ENCODE assay signal across 8 mouse cellular contexts in the genomic region with DNA sequence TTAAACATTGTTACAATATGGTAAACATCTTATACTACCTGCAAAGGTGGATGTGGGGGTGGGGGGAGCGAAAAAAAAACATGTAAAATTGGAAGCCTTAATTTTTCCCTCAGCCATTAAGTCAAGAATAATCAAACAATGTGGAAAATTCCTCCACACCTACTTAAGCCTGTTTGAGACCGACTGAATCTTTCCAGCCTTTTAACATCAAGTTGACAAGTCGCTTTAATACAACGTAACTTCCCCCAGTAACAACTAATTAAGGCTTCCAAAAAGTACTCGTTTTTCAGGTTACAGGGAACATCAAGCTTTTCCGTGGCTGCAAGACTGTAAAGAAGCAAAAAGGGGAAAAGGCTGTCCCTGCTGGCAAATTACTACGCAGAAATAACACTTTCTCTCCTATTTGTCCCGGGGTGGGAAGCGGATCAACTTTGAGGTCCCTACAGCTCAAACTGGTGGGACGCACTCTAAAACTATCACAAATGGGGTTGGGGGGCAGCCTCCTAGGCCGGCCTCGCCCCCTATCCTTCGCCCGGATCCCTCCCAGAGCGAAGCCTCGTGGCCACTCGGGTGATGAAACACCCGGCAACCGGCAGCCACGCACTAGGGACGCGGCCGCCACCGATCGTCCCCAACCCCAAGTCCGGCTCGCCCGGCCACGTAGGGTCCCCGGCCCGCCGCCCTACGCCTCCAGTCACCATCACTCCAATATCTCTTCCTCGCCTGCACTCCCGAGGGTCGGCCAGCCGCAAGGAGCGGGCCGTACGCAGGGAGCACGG. TPM values are rescaled to one million over a fixed set of nuclear protein-coding genes. Genes with fewer than 3 reads are reported as not detected.
DNase-seq lines count a peak whose midpoint lies in the region; ATAC-seq and TF ChIP-seq lines count a peak whose summit lies in the region.

No protein-coding gene starts in this region.

- no peaks in the 10 kb centered on the region for H3K27me3 ChIP-seq in testis, adult 2 months (ENCODE audit: control insufficient read depth, insufficient read depth, low read length)
- H3K27me3 ChIP-seq in midbrain, embryonic 12.5 days: no peaks in the 10 kb centered on the region

- H3K9ac ChIP-seq in midbrain, embryonic 12.5 days (replicated peaks): peak overlapping the region; percentile 71

- under 1% methylated on average over 41 of the region's 41 CpGs for WGBS in midbrain, embryonic 12.5 days

- peak overlapping the region; percentile 79 for H3K4me2 ChIP-seq in midbrain, embryonic 12.5 days (replicated peaks)

- DNase-seq in adrenal gland, postnatal 36 days: peak; percentile 72
- DNase-seq in adrenal gland, postnatal 14 days: no peak
- DNase-seq in testis, postnatal 14 days (ENCODE audit: low spot score): no peak
- no peak for DNase-seq in adrenal gland, postnatal 10 days
- no peak for DNase-seq in ovary, postnatal 10 days (ENCODE audit: low spot score)

- no peak; the same call in 1 of the 2 replicates for TF ChIP-seq POLR2A in testis, adult 2 months (IDR thresholded peaks at IDR 0.05; ENCODE audit: control insufficient read depth, low read depth, low read length)

- no peak for TF ChIP-seq CTCF in testis, adult 2 months (IDR thresholded peaks at IDR 0.05; ENCODE audit: control insufficient read depth, insufficient read depth, insufficient replicate concordance, low read depth, low read length)

- peaks cover 4% of the 10 kb centered on the region for H3K4me1 ChIP-seq in testis, adult 2 months (ENCODE audit: control insufficient read depth, insufficient read depth, low read length)
- H3K4me1 ChIP-seq in midbrain, embryonic 12.5 days: peaks cover 11% of the 10 kb centered on the region

- peak overlapping the region; percentile 86 for H3K4me3 ChIP-seq in testis, adult 2 months (ENCODE audit: control insufficient read depth, low read depth, low read length)
- peak overlapping the region; percentile 63 for H3K4me3 ChIP-seq in midbrain, embryonic 12.5 days

- H3K36me3 ChIP-seq in testis, adult 2 months (ENCODE audit: control insufficient read depth, insufficient read depth, low read length): peaks cover 1% of the 10 kb centered on the region; the same call in 1 of the 2 replicates
- peaks cover 12% of the 10 kb centered on the region for H3K36me3 ChIP-seq in midbrain, embryonic 12.5 days

- peak overlapping the region; percentile 79 for H3K27ac ChIP-seq in testis, adult 2 months (ENCODE audit: control insufficient read depth, insufficient read depth, low read depth, low read length)
- peak overlapping the region; percentile 88 for H3K27ac ChIP-seq in midbrain, embryonic 12.5 days (replicated peaks)

- peak; percentile 22 for ATAC-seq in inflammation-experienced regulatory T-cells, adult 6 months
- ATAC-seq in midbrain, embryonic 12.5 days (ENCODE audit: low FRiP score, low read depth): no peak

- no peaks in the 10 kb centered on the region for H3K9me3 ChIP-seq in midbrain, embryonic 12.5 days

RNA-seq across cellular contexts. Expression of a gene that starts 0.5 kb away (rescaled TPM):
- total RNA-seq in adrenal gland, postnatal 36 days (2021): 100 to 1,000 TPM in 1 of 2 experiments, 10 to 100 TPM in 1; 54.1 to 104 TPM
- 53.6 and 56.4 TPM in 2 replicates for total RNA-seq in adrenal gland, postnatal 14 days (2021)
- 42.4 and 43.9 TPM in 2 replicates for polyA plus RNA-seq in testis, adult 2 months (2012; rRNA removed)
- 10 to 100 TPM; 12.6 to 20.3 (median 19.9) TPM for polyA plus RNA-seq in inflammation-experienced regulatory T-cells, adult 6 months (2017; shearing (Covaris generic))
- 48.6 and 52.3 TPM in 2 replicates for polyA plus RNA-seq in midbrain, embryonic 12.5 days (2016; fragmentation: Nextera tagmentation; extraction: Ambion mirVana)
- total RNA-seq in adrenal gland, postnatal 10 days (2021): 10 to 100 TPM; 44.9 to 48.2 TPM

RNA-seq across cellular contexts. Expression of a gene that starts 15.8 kb away (rescaled TPM):
- total RNA-seq in adrenal gland, postnatal 36 days (2021): not detected
- not detected in 2 replicates for total RNA-seq in adrenal gland, postnatal 14 days (2021)
- polyA plus RNA-seq in testis, adult 2 months (2012; rRNA removed): 2.3 and 2.8 TPM in 2 replicates
- polyA plus RNA-seq in inflammation-experienced regulatory T-cells, adult 6 months (2017; shearing (Covaris generic)): 1 to 10 TPM in 2 of 3 experiments, not detected in 1; 1.4 TPM
- 0.12 TPM in 1 of 2 replicates, not detected in the other for polyA plus RNA-seq in midbrain, embryonic 12.5 days (2016; fragmentation: Nextera tagmentation; extraction: Ambion mirVana)
- total RNA-seq in adrenal gland, postnatal 10 days (2021): not detected

RNA-seq across cellular contexts. Expression of a gene that starts 39.0 kb away (rescaled TPM):
- total RNA-seq in adrenal gland, postnatal 36 days (2021): 10 to 100 TPM; 40.2 to 42.6 TPM
- total RNA-seq in adrenal gland, postnatal 14 days (2021): 37.3 and 39.5 TPM in 2 replicates
- 6.0 and 7.0 TPM in 2 replicates for polyA plus RNA-seq in testis, adult 2 months (2012; rRNA removed)
- polyA plus RNA-seq in inflammation-experienced regulatory T-cells, adult 6 months (2017; shearing (Covaris generic)): 10 to 100 TPM; 82.8 to 83.5 (median 83.2) TPM
- 37.4 and 38.6 TPM in 2 replicates for polyA plus RNA-seq in midbrain, embryonic 12.5 days (2016; fragmentation: Nextera tagmentation; extraction: Ambion mirVana)
- 10 to 100 TPM; 32.4 to 38.4 TPM for total RNA-seq in adrenal gland, postnatal 10 days (2021)

Comparison
In these comparisons a context has a peak if more than half of its experiments do, and no peak if none do; other contexts are left out.
1. DNase-seq: peak in adrenal gland, postnatal 36 days (2 of 2); none in adrenal gland, postnatal 14 days (single experiment), testis, postnatal 14 days (single experiment), adrenal gland, postnatal 10 days (single experiment) and ovary, postnatal 10 days (single experiment).